Mouse (Mus musculus): ENCODE measurements around the gene Nub1. TPM values are rescaled to one million over a fixed set of nuclear protein-coding genes. Genes with fewer than 3 reads are reported as not detected.

Nub1 gene
- polyA plus RNA-seq, 1 experiment from 2014 or later, result 59.8 TPM

DNA sequence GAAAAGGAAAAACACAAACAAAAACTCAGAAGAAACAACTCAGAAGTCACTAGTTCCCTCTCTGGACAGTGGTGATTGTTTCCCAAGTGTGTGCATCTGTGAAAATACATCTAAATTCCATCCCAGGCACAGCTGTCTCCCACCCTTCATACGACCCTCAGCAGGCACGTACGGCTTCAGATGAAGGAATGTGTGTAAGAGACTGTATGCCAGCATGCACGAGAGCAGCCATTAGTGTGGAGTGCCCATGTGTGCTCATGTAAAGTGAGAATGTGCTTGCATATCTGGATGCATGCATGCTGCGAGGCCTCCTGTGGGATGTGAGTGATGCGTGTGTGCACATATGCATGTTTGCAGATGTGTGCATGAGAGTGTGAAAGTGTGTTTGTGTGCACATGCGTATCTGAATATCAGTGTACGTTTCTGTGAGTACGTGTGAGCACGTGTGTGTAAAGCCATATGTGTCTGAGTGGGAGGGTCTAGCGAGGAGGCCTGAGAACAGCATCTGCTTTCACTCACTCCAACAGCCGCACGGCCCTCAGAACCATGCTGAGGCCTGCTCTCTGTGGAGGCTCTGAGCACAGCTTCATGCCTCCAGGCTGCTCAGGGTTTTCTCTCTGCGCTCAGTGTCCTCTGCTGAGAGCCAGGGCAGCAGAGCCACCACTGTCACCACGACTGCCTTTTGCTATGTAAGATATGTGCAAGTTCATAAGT, 56.0 kb downstream of the Nub1 start:
- Histone ChIP-seq H3K27ac (ENCODE audit: low read depth, low read length) (no peak overlapping the region), H3K9me3 (replicated peaks; ENCODE audit: control insufficient read depth, low read length) (no peaks in the 10 kb centered on the region), H3K4me3 (ENCODE audit: low read depth, low read length) (no peak overlapping the region), H3K27me3 (replicated peaks; ENCODE audit: control insufficient read depth, insufficient read depth, low read length) (no peaks in the 10 kb centered on the region), H3K36me3 (ENCODE audit: control insufficient read depth, insufficient read depth, low read length) (no peaks in the 10 kb centered on the region), H3K4me2 (ENCODE audit: low read length) (no peak overlapping the region), H3K4me1 (ENCODE audit: control insufficient read depth, insufficient read depth, low read length) (no peaks in the 10 kb centered on the region), H3K9ac (ENCODE audit: low read length) (no peak overlapping the region)
- no peak for ATAC-seq
- WGBS, result 83% methylated on average over 15 of the region's 15 CpGs
- DNase-seq (ENCODE audit: low spot score), result no peak

DNA sequence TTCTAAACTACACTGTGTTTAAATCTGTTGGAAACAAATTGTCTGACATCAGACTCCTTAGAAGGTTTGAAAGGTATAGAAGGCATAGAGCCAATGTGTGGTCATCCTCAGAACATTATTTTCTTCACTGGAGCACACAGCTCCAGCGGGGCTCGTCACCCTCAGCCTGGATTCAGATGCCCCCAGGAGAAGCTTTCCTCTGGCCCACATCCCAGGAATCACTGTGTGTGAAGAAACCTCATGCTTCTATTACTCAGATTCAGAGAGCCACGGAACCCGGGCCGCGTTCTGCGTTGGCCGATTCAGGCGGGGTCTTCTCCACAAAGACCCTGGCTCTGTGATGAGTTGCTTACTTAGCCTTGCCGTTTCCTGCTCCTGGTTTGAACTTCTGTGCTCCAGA, 58.6 kb downstream of the Nub1 start:
- no peaks in the 10 kb centered on the region for H3K36me3 ChIP-seq (ENCODE audit: control insufficient read depth, insufficient read depth, low read length)
- no peak overlapping the region for H3K27ac ChIP-seq (ENCODE audit: low read depth, low read length)
- no peak overlapping the region for H3K4me2 ChIP-seq (ENCODE audit: low read length)
- 94% methylated on average over 10 of the region's 10 CpGs for WGBS
- no peak for ATAC-seq
- no peaks in the 10 kb centered on the region for H3K4me1 ChIP-seq (ENCODE audit: control insufficient read depth, insufficient read depth, low read length)
- no peak overlapping the region for H3K4me3 ChIP-seq (ENCODE audit: low read depth, low read length)
- H3K9me3 ChIP-seq (replicated peaks; ENCODE audit: control insufficient read depth, low read length), result no peaks in the 10 kb centered on the region
- H3K27me3 ChIP-seq (replicated peaks; ENCODE audit: control insufficient read depth, insufficient read depth, low read length), result no peaks in the 10 kb centered on the region
- H3K9ac ChIP-seq (ENCODE audit: low read length), result no peak overlapping the region
- no peak for DNase-seq (ENCODE audit: low spot score)

DNA sequence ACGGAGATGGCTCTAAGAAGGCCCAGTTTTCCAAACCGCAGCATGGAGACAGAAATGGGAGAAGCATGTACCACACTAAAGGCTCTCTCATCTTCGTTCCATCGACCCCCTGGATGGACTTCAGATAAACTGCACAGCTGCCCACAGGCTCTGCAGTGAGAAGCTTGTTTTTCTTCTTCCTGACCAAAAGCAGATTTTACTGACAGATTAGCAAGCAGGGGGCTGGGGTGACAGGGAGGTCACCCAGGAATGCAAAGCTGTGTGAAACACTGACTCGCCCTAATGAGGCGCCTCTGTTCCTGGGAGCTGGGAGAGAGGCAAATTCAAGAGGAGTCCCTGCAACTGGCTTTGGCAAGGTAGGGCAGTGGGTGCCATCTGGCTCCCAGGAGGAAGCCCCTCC, 62.2 kb downstream of the Nub1 start:
- Histone ChIP-seq H3K36me3 (ENCODE audit: control insufficient read depth, insufficient read depth, low read length) (no peaks in the 10 kb centered on the region), H3K4me1 (ENCODE audit: control insufficient read depth, insufficient read depth, low read length) (peaks cover 6% of the 10 kb centered on the region; the same call in 1 of the 2 replicates), H3K9ac (ENCODE audit: low read length) (no peak overlapping the region; the same call in 1 of the 2 replicates), H3K9me3 (replicated peaks; ENCODE audit: control insufficient read depth, low read length) (no peaks in the 10 kb centered on the region), H3K27me3 (replicated peaks; ENCODE audit: control insufficient read depth, insufficient read depth, low read length) (no peaks in the 10 kb centered on the region), H3K27ac (ENCODE audit: low read depth, low read length) (no peak overlapping the region), H3K4me3 (ENCODE audit: low read depth, low read length) (no peak overlapping the region), H3K4me2 (ENCODE audit: low read length) (no peak overlapping the region)
- 10% methylated on average over 6 of the region's 6 CpGs for WGBS
- DNase-seq (ENCODE audit: low spot score), result no peak
- no peak for ATAC-seq

DNA sequence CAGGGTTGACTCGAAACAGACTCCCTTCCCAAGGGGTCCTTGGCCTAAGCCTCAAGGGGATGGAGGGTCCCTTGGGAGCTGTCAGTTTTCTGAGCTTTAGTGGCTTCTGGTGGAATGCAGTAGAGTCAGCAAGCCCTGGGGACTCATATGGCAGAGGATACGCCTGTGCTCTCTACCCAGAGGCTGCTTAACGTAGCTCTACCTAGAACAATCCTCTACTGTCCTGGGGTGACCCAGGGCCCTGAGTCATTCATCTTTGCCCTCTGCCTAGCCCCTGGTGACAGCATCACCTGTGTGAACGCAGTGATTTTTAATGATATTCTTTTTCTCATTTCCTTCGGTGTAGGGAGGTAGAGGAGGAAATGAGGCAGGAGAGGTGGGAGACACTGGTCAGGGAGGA, 64.4 kb downstream of the Nub1 start:
- no peaks in the 10 kb centered on the region for H3K27me3 ChIP-seq (replicated peaks; ENCODE audit: control insufficient read depth, insufficient read depth, low read length)
- H3K9ac ChIP-seq (ENCODE audit: low read length), result peak overlapping the region; percentile 74
- peaks cover 6% of the 10 kb centered on the region; the same call in 1 of the 2 replicates for H3K4me1 ChIP-seq (ENCODE audit: control insufficient read depth, insufficient read depth, low read length)
- no peaks in the 10 kb centered on the region for H3K36me3 ChIP-seq (ENCODE audit: control insufficient read depth, insufficient read depth, low read length)
- H3K27ac ChIP-seq (ENCODE audit: low read depth, low read length), result no peak overlapping the region
- peak overlapping the region; percentile 90 for H3K4me2 ChIP-seq (ENCODE audit: low read length)
- ATAC-seq (no peak), DNase-seq (ENCODE audit: low spot score) (no peak)
- WGBS, result 76% methylated on average over 5 of the region's 5 CpGs
- no peaks in the 10 kb centered on the region for H3K9me3 ChIP-seq (replicated peaks; ENCODE audit: control insufficient read depth, low read length)
- H3K4me3 ChIP-seq (ENCODE audit: low read depth, low read length), result peak overlapping the region; percentile 57

DNA sequence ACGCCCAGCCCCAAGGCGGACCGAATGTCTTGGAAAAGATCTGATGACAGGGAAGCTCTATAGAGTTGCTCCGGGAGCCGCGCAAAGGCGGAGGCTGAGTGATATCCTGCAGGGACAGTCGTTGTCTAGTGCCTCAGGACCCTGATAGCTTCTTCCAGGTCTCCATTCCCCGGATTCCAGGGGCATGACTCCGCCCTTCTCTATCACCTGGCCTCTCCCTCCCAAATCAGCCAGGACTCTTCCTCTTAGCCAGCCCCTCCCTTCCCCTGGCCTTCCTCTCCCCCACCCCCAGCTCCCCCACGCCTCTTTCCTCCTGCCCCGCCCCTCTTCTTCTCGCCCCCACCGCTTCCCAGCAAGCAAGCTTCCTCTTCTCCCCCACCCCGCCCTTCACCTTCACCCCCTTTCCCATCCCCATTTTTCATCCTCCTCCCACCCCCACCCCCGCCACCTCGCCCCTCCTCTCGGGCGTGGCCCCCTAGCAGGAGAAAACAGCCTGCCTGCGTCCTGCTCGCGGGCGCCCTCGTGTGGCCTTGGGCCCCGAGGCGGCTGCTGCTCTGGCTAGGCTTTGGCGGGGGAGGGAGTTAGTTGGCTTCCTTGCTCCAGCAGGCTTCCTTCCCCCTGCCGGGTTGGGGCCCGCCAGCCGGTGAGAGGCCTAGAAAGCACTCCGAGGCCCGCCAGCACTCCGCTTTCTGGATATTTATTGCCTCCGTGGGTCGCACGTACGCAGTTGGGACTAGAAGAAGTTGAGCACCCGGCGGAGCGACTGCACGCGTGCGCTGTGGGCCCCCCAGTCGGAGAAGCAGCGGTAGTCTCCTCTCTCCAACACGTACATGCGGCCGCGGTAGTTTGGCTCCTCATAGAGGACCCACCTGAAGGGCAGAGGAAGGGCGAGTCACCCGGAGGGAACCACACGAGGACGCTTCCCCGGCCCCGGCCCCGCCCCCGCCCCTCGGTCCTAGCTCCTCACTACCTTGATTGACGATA, 65.3 kb downstream of the Nub1 start:
- H3K27me3 ChIP-seq (replicated peaks; ENCODE audit: control insufficient read depth, insufficient read depth, low read length), result no peaks in the 10 kb centered on the region
- WGBS, result under 1% methylated on average over 57 of the region's 59 CpGs
- H3K9me3 ChIP-seq (replicated peaks; ENCODE audit: control insufficient read depth, low read length), result no peaks in the 10 kb centered on the region
- DNase-seq (ENCODE audit: low spot score), result peak; percentile 93
- no peaks in the 10 kb centered on the region for H3K36me3 ChIP-seq (ENCODE audit: control insufficient read depth, insufficient read depth, low read length)
- H3K4me2 ChIP-seq (ENCODE audit: low read length), result peak overlapping the region; percentile 90
- ATAC-seq, result peak; percentile 89
- H3K4me3 ChIP-seq (ENCODE audit: low read depth, low read length), result peak overlapping the region; percentile 57
- H3K27ac ChIP-seq (ENCODE audit: low read depth, low read length), result peak overlapping the region; percentile 70; the same call in 1 of the 2 replicates
- H3K4me1 ChIP-seq (ENCODE audit: control insufficient read depth, insufficient read depth, low read length), result peaks cover 6% of the 10 kb centered on the region; the same call in 1 of the 2 replicates
- peak overlapping the region; percentile 74 for H3K9ac ChIP-seq (ENCODE audit: low read length)

DNA sequence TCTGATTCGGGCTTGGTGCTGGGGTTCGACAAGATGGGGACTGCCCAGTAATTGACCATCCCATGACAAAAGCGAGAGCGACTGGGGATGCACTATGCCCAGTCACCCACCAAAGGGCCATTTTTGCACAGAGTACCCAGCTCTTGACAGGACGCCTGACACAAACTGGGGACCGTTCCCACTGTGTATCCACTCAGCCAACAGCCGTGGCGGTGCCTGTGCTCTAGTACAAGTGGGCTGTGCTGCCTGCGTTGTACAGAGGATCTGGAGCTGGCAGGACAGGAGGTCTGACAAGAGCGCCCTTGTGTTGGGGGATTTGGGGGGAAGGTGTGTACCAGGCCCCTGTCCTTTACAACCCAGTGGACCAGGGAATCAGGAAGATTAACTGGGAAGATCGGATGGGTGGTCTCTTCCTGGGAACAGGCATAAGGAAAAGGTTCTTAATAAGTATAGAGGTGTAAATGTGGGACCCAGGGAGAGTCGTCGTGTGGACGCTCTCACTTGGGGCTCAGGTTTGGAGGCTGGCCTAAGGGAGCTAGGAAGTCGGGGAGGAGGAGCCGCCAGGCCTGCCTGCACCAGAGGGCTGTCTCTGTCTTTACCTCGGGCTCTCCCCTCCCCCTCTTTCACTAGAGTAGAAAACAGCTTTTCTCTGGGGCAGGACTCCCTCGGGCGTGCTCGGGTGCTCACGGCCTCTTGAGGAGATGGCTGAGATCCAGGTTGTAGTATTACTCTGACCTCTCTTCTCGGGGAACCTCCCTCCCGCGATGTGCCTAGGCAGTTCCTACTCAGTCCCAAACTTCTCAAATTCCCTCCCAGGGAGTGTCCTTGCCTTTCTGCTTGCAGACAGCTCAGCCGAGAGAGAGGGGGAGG, 66.2 kb downstream of the Nub1 start:
- Histone ChIP-seq H3K9me3 (replicated peaks; ENCODE audit: control insufficient read depth, low read length) (no peaks in the 10 kb centered on the region), H3K9ac (ENCODE audit: low read length) (peak overlapping the region; percentile 74), H3K4me3 (ENCODE audit: low read depth, low read length) (peak overlapping the region; percentile 57), H3K36me3 (ENCODE audit: control insufficient read depth, insufficient read depth, low read length) (no peaks in the 10 kb centered on the region), H3K4me2 (ENCODE audit: low read length) (peak overlapping the region; percentile 90), H3K4me1 (ENCODE audit: control insufficient read depth, insufficient read depth, low read length) (peaks cover 6% of the 10 kb centered on the region; the same call in 1 of the 2 replicates), H3K27me3 (replicated peaks; ENCODE audit: control insufficient read depth, insufficient read depth, low read length) (no peaks in the 10 kb centered on the region), H3K27ac (ENCODE audit: low read depth, low read length) (peak overlapping the region; percentile 70; the same call in 1 of the 2 replicates)
- DNase-seq (ENCODE audit: low spot score) (peak; percentile 69), ATAC-seq (peak; percentile 67)
- 2% methylated on average over 24 of the region's 25 CpGs for WGBS

DNA sequence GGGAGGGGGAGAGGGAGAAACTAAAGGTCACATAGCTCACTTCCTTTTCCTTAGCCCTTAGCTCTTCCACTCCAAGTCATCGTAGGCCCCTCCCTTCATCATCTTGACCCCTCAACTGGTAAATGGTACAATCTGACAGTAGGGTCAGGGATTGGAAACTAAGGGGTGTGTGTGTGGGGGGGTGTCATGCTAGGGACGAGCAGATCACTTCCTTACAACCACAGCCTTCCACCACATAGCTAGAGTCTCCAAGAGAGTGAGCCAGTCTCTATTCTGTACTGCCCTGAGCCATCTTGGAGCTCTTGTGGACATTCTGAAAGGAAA, 66.8 kb downstream of the Nub1 start:
- Histone ChIP-seq H3K4me1 (ENCODE audit: control insufficient read depth, insufficient read depth, low read length) (peaks cover 6% of the 10 kb centered on the region; the same call in 1 of the 2 replicates), H3K4me3 (ENCODE audit: low read depth, low read length) (no peak overlapping the region), H3K36me3 (ENCODE audit: control insufficient read depth, insufficient read depth, low read length) (no peaks in the 10 kb centered on the region), H3K27me3 (replicated peaks; ENCODE audit: control insufficient read depth, insufficient read depth, low read length) (no peaks in the 10 kb centered on the region), H3K9ac (ENCODE audit: low read length) (no peak overlapping the region), H3K27ac (ENCODE audit: low read depth, low read length) (no peak overlapping the region), H3K9me3 (replicated peaks; ENCODE audit: control insufficient read depth, low read length) (no peaks in the 10 kb centered on the region), H3K4me2 (ENCODE audit: low read length) (peak overlapping the region; percentile 90; the same call in 1 of the 2 replicates)
- no peak for DNase-seq (ENCODE audit: low spot score)
- ATAC-seq, result no peak
- 13% methylated on average over 2 of the region's 2 CpGs for WGBS

DNA sequence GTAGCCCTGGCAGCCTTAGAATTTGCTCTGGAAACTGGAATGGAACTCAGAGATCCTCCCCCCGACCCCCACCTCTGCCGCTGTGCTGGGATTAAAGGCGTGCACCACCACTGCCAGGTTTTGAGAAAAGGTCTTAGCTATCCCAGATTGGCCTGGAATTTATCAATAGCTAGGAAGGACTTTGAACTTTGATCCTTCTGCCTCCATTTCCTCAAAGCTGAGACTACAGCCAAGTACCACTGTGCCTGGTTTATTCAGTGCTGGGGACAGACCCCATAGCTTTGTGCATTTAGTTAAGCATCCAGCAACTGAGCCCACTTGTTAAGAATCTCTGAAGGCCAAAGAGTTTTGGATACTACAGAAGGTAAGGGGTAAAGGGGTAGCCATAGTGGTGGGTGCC, 71.6 kb downstream of the Nub1 start:
- no peaks in the 10 kb centered on the region for H3K36me3 ChIP-seq (ENCODE audit: control insufficient read depth, insufficient read depth, low read length)
- H3K27ac ChIP-seq (ENCODE audit: low read depth, low read length), result no peak overlapping the region
- ATAC-seq (no peak), DNase-seq (ENCODE audit: low spot score) (no peak)
- H3K4me1 ChIP-seq (ENCODE audit: control insufficient read depth, insufficient read depth, low read length), result no peaks in the 10 kb centered on the region
- no peaks in the 10 kb centered on the region for H3K27me3 ChIP-seq (replicated peaks; ENCODE audit: control insufficient read depth, insufficient read depth, low read length)
- H3K9me3 ChIP-seq (replicated peaks; ENCODE audit: control insufficient read depth, low read length), result no peaks in the 10 kb centered on the region
- H3K4me2 ChIP-seq (ENCODE audit: low read length), result no peak overlapping the region
- 49% methylated on average over 3 of the region's 3 CpGs for WGBS
- H3K9ac ChIP-seq (ENCODE audit: low read length), result no peak overlapping the region
- no peak overlapping the region for H3K4me3 ChIP-seq (ENCODE audit: low read depth, low read length)
